Mouse (Mus musculus) large intestine, adult 2 months (tissue): ENCODE measurements around the gene Sec24d. TPM values are rescaled to one million over a fixed set of nuclear protein-coding genes. Genes with fewer than 3 reads are reported as not detected.

ENCODE experiments used
- DNase-seq: peaks from one replicate; pipeline ENCODE4 v3.0.0-alpha.2; 2012; ENCODE audit warnings: low read depth, low spot score
- WGBS: fragments of 180-500 bp; shearing (Covaris S2); methylation state at CpG from one replicate; pipeline ENCODE4 v1.1.7; 2018; 5-methylcytosine and 5-hydroxymethylcytosine counted together
- polyA plus RNA-seq: library from polyadenylated mRNA; depleted of rRNA; stranded (reverse); fragments of >200 nt; gene quantifications from 2 replicates; pipeline ENCODE4 v1.2.3, GENCODE M21; 2012; rRNA removed

Sec24d gene
- polyA plus RNA-seq: 32.1 and 82.7 TPM in 2 replicates

GRCm38 (mm10) chr3:123266753-123267651 lies at the start of gene Sec24d:
Sec24d (plus strand) TSS chr3:123267455.
- DNase-seq: peak; percentile 67
- WGBS: 2% methylated on average over 68 of the region's 68 CpGs

- DNase-seq: no peak
- 43% methylated on average over 6 of the region's 6 CpGs for WGBS
Observed at GRCm38 (mm10) chr3:123218646-123219045, 48.6 kb upstream of the Sec24d start.

DNA sequence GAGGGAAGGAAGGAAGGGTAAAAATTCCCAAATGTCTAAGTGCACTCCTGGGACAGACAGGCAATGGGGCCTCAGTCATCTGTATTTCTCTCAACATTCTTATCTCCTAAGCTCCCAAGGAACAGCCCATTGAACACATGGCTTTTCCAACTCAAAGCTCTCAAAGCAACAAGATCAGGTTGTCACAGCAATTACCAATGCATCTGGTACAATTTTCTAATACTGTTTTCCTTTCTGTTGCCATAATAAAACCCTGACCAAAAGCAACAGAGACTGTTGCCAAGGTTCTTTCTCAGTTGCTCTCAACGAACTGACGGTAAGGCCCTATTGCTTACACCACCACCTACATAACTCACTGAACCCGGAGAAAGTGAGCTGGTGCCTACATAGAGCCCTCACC lies 40.0 kb upstream of the Sec24d start:
- no peak for DNase-seq
- 63% methylated on average over 3 of the region's 3 CpGs for WGBS

DNA sequence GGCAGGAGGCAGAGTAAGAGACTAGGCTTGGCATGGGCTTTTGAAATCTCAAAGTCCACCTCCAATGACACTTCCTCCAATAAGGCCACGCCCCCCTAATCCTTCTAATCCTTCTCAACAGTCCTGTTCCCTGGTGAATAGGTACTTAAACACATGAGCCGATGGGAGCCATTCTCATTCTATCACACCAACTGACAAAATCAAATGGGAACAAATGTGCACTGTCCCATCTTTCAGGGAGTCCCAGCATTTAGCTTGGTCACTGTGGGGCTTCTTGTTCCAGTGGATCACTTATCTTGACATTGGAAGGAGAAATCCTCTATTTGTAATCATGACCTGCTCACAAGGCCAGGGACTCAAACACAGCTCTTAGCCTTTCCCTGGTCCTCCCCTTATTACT lies 35.6 kb upstream of the Sec24d start:
- WGBS: 70% methylated on average over 2 of the region's 2 CpGs
- no peak for DNase-seq

GRCm38 (mm10) chr3:123234191-123234836 lies 32.9 kb upstream of the Sec24d start:
- WGBS: 42% methylated on average over 16 of the region's 16 CpGs
- peak; percentile 29 for DNase-seq

DNA sequence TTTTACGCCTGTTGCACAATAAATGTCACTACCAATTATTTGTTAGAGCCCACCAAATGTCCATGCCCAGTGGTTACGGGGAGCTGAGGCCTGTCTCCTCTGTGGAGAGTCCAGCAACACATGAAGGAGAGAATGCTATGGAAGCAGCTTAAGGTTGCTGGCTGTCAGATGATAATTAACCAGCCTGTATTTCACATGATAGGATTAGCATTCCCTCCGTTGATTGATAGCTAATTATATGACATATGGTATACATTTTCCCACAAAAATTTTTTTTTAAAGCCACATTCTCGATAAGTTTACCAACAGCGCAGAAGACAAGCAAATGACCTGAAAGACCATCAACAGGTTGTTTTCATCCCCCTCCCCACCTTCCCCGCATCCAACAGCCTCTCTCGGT lies 31.8 kb upstream of the Sec24d start:
- DNase-seq: no peak
- WGBS: 44% methylated on average over 7 of the region's 7 CpGs

DNA sequence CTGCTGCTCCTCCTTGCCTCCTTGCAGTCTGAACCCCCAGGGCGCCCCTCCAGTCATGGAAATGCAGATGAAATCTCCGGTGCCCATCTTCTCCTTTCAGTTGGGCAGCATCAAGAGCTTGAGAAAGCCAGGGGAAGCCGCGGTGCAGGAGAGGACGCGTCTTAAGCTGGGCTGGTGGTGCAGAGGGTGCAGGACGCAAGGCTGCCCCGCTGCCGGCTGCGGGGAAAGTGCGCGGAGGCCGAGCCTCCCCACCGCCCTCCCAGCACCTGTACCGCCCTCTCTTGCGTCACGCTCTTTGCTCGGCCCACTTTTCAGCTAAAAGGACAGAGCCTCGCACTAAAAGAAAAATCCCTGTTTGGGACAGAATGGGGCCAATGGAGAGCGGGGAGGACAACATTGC lies 31.3 kb upstream of the Sec24d start, which contains the start of gene Synpo2:
Gene Synpo2 (minus strand): TSS at position 229 of the 400 bp plus-strand sequence.
- DNase-seq: peak; percentile 18
- 2% methylated on average over 20 of the region's 20 CpGs for WGBS

- 52% methylated on average over 7 of the region's 7 CpGs for WGBS
- no peak for DNase-seq
Observed at GRCm38 (mm10) chr3:123237039-123237438, 30.2 kb upstream of the Sec24d start.

DNA sequence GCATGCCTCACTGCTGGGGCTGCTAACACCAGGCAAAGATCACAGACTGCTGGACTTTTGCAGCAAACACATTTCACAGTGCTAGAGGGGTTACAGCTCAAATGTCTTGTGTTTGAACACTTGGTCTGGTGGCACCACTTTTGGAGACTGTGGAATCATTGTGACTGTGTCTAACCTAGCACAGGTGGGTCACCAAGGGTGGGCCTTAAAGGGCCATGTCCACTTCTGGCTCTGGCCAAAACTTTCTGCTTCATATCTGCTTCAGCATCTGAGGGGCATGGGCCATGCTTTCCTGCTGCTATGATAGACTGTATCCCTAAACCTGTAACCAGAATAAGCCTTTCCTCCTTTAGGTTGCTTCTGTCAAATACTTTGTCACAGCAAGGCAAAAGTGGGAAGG lies 29.8 kb upstream of the Sec24d start:
- no peak for DNase-seq

DNA sequence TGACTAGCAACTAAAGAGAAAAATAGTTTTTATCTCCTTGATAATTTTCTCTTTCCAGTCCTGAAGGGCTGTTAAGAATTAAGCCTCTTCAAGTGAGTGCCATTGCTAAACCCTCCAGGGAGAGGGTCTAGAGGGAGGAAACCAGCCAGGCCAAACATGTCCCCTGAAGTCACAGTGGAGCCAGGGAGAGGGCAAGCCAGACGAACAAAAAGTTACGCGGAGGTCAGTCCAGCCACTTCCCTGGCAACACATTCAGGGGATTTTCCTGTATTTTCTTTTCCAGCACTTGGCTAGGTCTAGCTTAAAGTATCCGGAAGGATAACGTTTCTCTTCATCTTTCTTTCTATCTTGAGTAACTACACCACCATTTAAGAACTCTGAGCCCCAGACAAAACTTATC lies 22.9 kb upstream of the Sec24d start:
- WGBS: 71% methylated on average over 5 of the region's 5 CpGs
- DNase-seq: no peak

DNA sequence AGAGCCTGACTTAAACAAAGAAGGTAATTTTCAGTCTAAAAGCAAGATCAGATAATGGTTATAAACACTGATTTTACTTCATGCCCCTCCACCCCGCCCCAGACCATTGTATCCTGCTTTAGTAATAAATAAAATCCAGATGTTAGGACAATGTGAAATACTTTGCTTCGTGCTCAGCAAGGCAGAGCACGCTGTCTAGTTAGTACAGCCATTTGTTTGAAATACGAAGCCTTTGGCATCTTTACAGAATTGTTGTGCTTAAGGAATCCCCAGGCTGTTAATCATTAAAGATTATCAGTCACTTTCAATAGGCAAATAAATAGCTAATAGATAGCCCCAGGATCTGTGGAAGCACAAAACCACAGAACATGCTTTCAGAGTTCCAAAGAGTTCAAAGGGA lies 21.6 kb upstream of the Sec24d start:
- 42% methylated on average over 4 of the region's 4 CpGs for WGBS
- no peak for DNase-seq

DNA sequence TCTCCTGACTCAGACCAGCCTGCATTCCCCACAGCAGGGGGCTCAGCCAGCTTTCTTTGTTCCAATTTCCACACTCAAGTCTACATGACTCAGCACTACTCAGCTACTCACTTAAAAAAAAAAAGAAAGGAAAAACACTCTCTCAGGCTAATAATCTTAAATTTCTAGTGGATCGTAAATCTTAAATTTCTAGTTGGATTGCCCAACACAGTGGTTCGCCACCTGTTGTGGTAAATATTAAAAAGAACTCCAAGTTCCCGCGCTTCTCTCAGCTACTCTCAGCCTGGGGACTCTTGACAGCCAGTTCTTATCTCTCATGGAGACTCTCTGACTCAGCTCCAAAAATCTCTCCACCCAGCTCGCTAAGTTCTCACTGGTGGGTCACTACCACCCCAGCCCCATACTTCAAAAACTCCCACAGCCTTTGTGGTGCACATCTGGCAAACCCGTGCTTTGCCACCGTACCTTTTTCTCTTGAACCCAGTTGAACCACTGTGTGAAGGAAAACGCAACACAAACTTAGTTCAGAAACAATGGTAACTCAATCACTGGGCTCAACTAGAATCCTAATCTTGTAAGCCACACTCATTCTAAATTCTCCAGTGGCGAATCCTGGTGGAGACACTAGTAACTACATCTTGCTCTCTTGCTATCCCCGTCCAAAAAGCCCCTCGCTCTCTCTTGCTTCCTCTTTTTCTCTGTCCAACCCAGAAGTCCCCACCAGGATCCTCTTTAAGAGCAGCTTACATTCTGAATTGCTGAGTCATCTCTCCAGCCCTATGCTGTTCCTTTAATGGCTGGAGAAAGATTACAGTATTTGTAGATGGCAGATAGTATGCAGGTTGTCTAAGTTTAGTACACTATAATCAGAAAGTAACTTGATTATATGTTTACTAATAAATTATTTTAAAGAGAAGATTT lies 10.8 kb upstream of the Sec24d start:
- DNase-seq: no peak
- 71% methylated on average over 11 of the region's 11 CpGs for WGBS

- 69% methylated on average over 4 of the region's 4 CpGs for WGBS
- DNase-seq: no peak
Observed at GRCm38 (mm10) chr3:123258709-123259108, 8.5 kb upstream of the Sec24d start.

DNA sequence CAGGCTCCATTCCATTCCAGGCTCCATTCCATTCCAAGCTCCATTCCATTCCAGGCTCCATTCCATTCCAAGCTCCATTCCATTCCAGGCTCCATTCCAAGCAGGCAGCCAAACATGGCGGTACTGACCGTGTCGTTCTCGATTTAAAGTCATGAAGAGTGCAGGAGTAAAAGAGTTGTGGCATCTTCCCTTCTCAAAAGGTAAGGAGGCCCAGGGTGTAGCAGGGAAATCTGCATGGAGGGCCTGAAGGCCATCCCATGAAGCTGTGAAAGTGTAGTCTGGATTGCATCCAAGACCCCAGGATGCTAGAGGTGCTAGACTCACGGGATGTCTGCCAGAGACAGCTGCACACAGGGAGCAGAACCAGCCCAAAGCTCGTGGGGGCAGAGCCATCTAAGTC lies 2.5 kb upstream of the Sec24d start:
- WGBS: 47% methylated on average over 6 of the region's 6 CpGs
- no peak for DNase-seq

DNA sequence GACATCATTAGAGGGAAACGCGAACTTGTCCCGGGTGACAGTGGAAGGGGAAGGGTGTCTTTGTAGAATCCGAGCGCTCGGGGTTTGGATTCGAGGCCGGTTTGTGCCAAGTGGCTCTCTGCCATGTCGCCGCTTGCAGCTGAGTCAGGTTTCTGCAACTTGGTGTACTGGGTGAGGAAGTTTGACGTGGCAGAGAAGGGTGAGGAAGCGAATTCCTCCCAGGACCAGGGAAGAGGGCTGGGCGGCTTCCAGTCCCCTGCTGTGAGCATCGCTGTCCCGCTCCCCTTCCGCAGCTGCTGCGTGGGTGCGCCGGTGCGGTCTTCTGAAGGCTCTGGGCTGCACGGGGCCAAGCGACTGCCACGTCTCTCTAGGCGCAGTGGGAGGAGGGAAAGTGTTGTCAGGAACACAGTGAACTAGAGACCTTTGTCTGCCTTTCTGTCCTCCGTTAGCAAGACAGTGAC lies 516 bp downstream of the Sec24d start:
- under 1% methylated on average over 25 of the region's 25 CpGs for WGBS
- DNase-seq: peak; percentile 38

DNA sequence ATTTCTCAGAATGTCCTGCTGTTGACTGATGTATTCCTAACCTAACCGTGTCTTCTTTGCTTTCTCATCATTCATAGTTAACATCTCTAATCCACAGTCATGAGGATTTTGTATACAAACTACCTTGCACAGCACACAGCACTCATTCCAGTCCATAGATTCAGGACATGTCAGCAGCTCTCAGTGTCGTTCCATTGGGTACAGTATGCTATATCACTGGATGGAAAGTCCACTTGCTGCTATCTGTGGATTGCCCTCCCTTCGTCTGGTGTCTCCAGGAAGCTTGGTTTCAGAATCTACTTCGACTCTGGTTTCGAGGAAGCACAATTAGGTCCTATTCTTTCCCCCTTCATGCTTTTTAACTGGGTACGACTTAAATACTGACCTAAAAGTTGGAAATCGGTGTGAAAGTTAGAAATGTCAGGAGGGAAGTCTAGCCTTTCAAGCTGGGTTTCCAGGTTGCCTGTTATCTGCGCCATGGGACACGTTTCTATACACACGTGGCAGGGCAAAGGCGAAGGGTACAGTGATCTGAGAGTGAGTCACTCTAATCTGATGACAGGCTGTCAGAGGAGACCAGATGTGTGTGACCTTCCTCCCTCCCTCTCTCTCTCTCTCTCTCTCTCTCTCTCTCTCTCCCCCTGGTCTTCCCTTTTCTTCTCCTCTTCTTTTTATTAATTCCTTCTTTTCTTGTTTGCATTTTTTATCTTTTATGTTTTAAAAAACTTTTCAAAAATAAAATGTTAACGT lies 15.8 kb downstream of the Sec24d start:
- 83% methylated on average over 12 of the region's 12 CpGs for WGBS
- DNase-seq: no peak

DNA sequence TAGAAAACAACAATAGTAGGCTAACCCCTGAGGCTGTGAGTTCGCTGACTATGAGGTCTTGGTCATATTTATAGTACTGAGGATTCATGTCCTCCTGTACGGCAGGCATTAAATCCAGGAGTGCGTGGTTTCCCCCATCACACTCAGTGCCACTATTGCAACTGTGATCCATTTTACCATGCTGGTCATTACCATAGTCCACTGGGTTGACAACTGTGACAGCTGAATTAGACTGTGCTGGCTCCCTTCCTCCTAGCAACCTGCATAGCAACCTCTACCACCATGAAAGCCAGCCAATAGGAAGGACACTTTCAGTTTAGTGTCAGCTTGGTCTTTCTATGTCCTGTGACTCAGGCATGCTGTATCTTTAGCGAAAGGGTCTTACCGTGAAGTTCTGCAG lies 17.0 kb downstream of the Sec24d start:
- DNase-seq: no peak
- WGBS: 94% methylated on average over 5 of the region's 5 CpGs

- no peak for DNase-seq
Observed at GRCm38 (mm10) chr3:123285649-123286048, 18.4 kb downstream of the Sec24d start.

- DNase-seq: peak; percentile 68
- 22% methylated on average over 9 of the region's 9 CpGs for WGBS
Observed at GRCm38 (mm10) chr3:123288856-123289570, 21.8 kb downstream of the Sec24d start.
